Mouse (Mus musculus) myocyte (in vitro differentiated cells): Measurements from ENCODE around the gene Uchl3. TPM values are rescaled to one million over a fixed set of nuclear protein-coding genes. Genes with fewer than 3 reads are reported as not detected.

Experiments
- H3K27me3 ChIP-seq: one replicate; pipeline ENCODE4 v1.6.1; 2011; ENCODE audit not compliant: control insufficient read depth, insufficient read depth, insufficient read length
- H3K36me3 ChIP-seq: one replicate; pipeline ENCODE4 v1.6.1; 2011; ENCODE audit not compliant: control insufficient read depth, insufficient read depth
- H3K4me2 ChIP-seq: one replicate; pipeline ENCODE4 v1.6.1; 2011; ENCODE audit warnings: low read depth, control low read depth
- H3K4me3 ChIP-seq: one replicate; pipeline ENCODE4 v1.5.1; 2011; ENCODE audit warnings: mild to moderate bottlenecking, control low read depth, moderate library complexity
- H3K79me2 ChIP-seq: one replicate; pipeline ENCODE4 v1.6.1; 2011; ENCODE audit not compliant: control insufficient read depth, insufficient read depth
- H3ac ChIP-seq: one replicate; pipeline ENCODE4 v1.6.1; 2011; ENCODE audit not compliant: control insufficient read depth, insufficient read length
- CEBPB ChIP-seq: IDR thresholded peaks from 2 replicates; pipeline ENCODE4 v1.6.1; 2011; ENCODE audit warnings: mild to moderate bottlenecking, moderate library complexity; ENCODE audit not compliant: poor library complexity, insufficient read depth, severe bottlenecking
- E2F4 ChIP-seq: IDR thresholded peaks from one replicate; pipeline ENCODE4 v1.6.1; 2011; ENCODE audit warnings: mild to moderate bottlenecking, control low read depth, moderate library complexity; ENCODE audit not compliant: insufficient read depth
- MAX ChIP-seq: IDR thresholded peaks from one replicate; pipeline ENCODE4 v1.6.1; 2011; ENCODE audit warnings: low read depth, mild to moderate bottlenecking, control low read depth
- MYOD1 ChIP-seq, 3 experiments: IDR thresholded peaks; one replicate each; pipeline ENCODE4 v1.6.1; 2011; ENCODE audit warnings: control low read depth in 2 of 3, low read depth in 2 of 3, mild to moderate bottlenecking in 2 of 3, moderate library complexity in 1 of 3; ENCODE audit not compliant: insufficient read length in 2 of 3, control insufficient read depth in 1 of 3
- MYOG ChIP-seq, 3 experiments: IDR thresholded peaks; one replicate each; pipeline ENCODE4 v1.6.1; 2011; ENCODE audit warnings: control low read depth in 2 of 3, low read depth in 2 of 3, mild to moderate bottlenecking in 2 of 3; ENCODE audit not compliant: insufficient read length in 2 of 3, control insufficient read depth in 1 of 3, insufficient read depth in 1 of 3
- POLR2A ChIP-seq: IDR thresholded peaks from one replicate; pipeline ENCODE4 v1.6.1; 2011; ENCODE audit warnings: low read depth, mild to moderate bottlenecking, control low read depth, moderate library complexity; ENCODE audit not compliant: insufficient read length
- POLR2AphosphoS2 ChIP-seq: IDR thresholded peaks from one replicate; pipeline ENCODE4 v1.6.1; 2011; ENCODE audit warnings: low read depth, control low read depth; ENCODE audit not compliant: insufficient read length
- REST ChIP-seq: IDR thresholded peaks from one replicate; pipeline ENCODE4 v1.6.1; 2011; ENCODE audit warnings: mild to moderate bottlenecking, control low read depth, moderate library complexity; ENCODE audit not compliant: insufficient read depth, insufficient read length
- SRF ChIP-seq: IDR thresholded peaks from one replicate; pipeline ENCODE4 v1.6.1; 2011; ENCODE audit warnings: low read depth; ENCODE audit not compliant: control insufficient read depth, insufficient read length
- TCF12 ChIP-seq: IDR thresholded peaks from one replicate; pipeline ENCODE4 v1.6.1; 2011; ENCODE audit warnings: mild to moderate bottlenecking, control low read depth; ENCODE audit not compliant: poor library complexity, insufficient read depth, severe bottlenecking
- TCF3 ChIP-seq: IDR thresholded peaks from one replicate; pipeline ENCODE4 v1.6.1; 2011; ENCODE audit warnings: low read depth, control low read depth; ENCODE audit not compliant: insufficient read length
- USF1 ChIP-seq: IDR thresholded peaks from one replicate; pipeline ENCODE4 v1.6.1; 2011; ENCODE audit warnings: low read depth, mild to moderate bottlenecking, control low read depth, moderate library complexity
- polyA plus RNA-seq: library from polyadenylated mRNA; unstranded; fragments of >200 nt; fragmentation: generic; extraction: Trizol; gene quantifications from one replicate; pipeline ENCODE4 v1.2.1, GENCODE M21; 2012; ENCODE audit warnings: missing spikeins

Gene Uchl3
- polyA plus RNA-seq, 1 experiment, result 29.4 TPM

GRCm38 (mm10) chr14:101652571-101652970, 1.2 kb upstream of the Uchl3 start:
- Histone ChIP-seq H3K4me3 (no peak overlapping the region), H3K36me3 (no peaks in the 10 kb centered on the region), H3K4me2 (no peak overlapping the region), H3K27me3 (peaks cover 8% of the 10 kb centered on the region), H3K79me2 (no peaks in the 10 kb centered on the region), H3ac (no peak overlapping the region)
- TF ChIP-seq TCF3, result no peak
- TF ChIP-seq MYOD1 (IDR thresholded peaks at IDR 0.05; ENCODE audit: control insufficient read depth in 1 of 3, insufficient read length in 2 of 3, low read depth in 2 of 3), result no peak
- TF ChIP-seq TCF12, result no peak
- TF ChIP-seq CEBPB, result no peak
- no peak for TF ChIP-seq MAX
- TF ChIP-seq E2F4, result no peak
- no peak for TF ChIP-seq USF1
- no peak for TF ChIP-seq POLR2AphosphoS2
- no peak for TF ChIP-seq POLR2A
- no peak for TF ChIP-seq SRF
- TF ChIP-seq REST, result no peak
- no peak for TF ChIP-seq MYOG (IDR thresholded peaks at IDR 0.05; ENCODE audit: control insufficient read depth in 1 of 3, insufficient read depth in 1 of 3, insufficient read length in 2 of 3, low read depth in 2 of 3)

DNA sequence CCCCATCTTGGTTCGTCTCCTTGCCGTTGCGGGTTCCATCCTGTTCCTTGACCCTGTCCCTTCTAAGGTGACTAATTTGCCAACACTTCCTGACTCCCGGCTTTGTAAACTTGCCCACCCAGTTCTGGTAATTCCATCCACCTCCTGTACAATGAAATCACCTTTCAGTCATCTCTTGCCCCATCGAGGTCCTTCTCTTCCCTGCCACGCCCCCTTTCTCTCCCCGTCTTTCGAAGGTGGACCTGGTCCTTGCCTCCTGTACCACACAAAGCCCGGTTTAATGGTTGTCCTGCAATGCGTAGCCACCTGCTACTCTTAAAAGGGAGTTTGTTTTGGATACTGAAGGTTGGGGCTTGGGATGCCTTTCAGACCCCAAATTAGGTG, 751 bp downstream of the Uchl3 start:
- TF ChIP-seq REST, result no peak
- no peak for TF ChIP-seq MYOD1 (IDR thresholded peaks at IDR 0.05; ENCODE audit: control insufficient read depth in 1 of 3, insufficient read length in 2 of 3, low read depth in 2 of 3)
- TF ChIP-seq MAX, result no peak
- Histone ChIP-seq H3K36me3 (no peaks in the 10 kb centered on the region), H3K27me3 (peaks cover 8% of the 10 kb centered on the region)

DNA sequence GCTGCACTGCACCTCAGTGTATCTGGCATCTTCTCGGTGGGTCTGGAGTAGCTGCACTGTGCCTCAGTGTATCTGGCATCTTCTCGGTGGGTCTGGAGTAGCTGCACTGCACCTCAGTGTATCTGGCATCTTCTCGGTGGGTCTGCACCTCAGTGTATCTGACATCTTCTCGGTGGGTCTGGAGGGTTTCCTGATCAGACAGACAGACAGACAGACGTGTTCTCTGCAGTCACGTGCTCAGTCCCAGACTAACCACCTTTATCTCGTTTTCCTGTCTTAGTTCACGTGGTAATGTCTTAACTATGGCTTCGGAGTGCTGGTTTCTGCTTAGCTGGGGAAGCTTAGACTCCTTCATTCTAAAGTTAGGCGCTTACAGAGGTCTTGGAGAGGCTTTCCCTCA, 2.5 kb downstream of the Uchl3 start:
- Histone ChIP-seq H3K79me2 (no peaks in the 10 kb centered on the region), H3K4me2 (no peak overlapping the region), H3K27me3 (no peaks in the 10 kb centered on the region), H3ac (no peak overlapping the region), H3K4me3 (no peak overlapping the region), H3K36me3 (no peaks in the 10 kb centered on the region)
- TF ChIP-seq TCF12, result no peak
- TF ChIP-seq USF1, result no peak
- TF ChIP-seq MYOG (IDR thresholded peaks at IDR 0.05; ENCODE audit: control insufficient read depth in 1 of 3, insufficient read depth in 1 of 3, insufficient read length in 2 of 3, low read depth in 2 of 3), result no peak
- TF ChIP-seq CEBPB, result no peak
- no peak for TF ChIP-seq REST

More for the DNA sequence above, 751 bp downstream of the Uchl3 start:
- H3K4me3 ChIP-seq, result peak overlapping the region; percentile 33
- H3K4me2 ChIP-seq, result peak overlapping the region; percentile 80
- peak overlapping the region; percentile 21 for H3ac ChIP-seq
- H3K79me2 ChIP-seq, result no peaks in the 10 kb centered on the region

GRCm38 (mm10) chr14:101661654-101662412, 8.1 kb downstream of the Uchl3 start:
- Histone ChIP-seq H3K27me3 (no peaks in the 10 kb centered on the region), H3ac (no peak overlapping the region), H3K4me3 (no peak overlapping the region), H3K4me2 (no peak overlapping the region), H3K79me2 (no peaks in the 10 kb centered on the region), H3K36me3 (no peaks in the 10 kb centered on the region)
- TF ChIP-seq CEBPB (peak; percentile 25; the same call in 1 of the 2 replicates), TCF3 (no peak), MAX (no peak), REST (no peak), MYOD1 (IDR thresholded peaks at IDR 0.05; ENCODE audit: control insufficient read depth in 1 of 3, insufficient read length in 2 of 3, low read depth in 2 of 3) (peak in 1 of 3 experiments; percentile 29), POLR2AphosphoS2 (no peak), SRF (no peak)

DNA sequence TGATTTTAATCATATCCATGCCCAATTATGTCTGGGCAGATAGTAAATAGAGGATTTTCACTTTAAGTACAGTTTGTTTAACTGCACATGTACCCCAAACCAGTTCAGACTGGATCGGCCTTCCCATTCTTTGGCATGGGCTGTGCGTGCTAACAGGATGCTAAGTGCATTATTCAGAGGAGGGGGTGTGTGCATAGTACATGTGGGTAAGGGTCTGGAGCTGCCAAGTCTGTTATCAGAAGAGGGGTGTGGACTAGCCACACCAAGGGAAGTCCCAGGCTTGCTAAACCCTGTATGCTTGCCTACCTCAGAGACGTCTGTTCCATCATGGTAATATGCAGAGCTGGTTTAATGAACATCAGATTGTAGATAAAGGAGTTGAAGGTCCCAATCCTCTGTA, 10.5 kb downstream of the Uchl3 start:
- TF ChIP-seq USF1 (no peak), TCF3 (no peak), CEBPB (no peak), MYOD1 (IDR thresholded peaks at IDR 0.05; ENCODE audit: control insufficient read depth in 1 of 3, insufficient read length in 2 of 3, low read depth in 2 of 3) (no peak), MYOG (IDR thresholded peaks at IDR 0.05; ENCODE audit: control insufficient read depth in 1 of 3, insufficient read depth in 1 of 3, insufficient read length in 2 of 3, low read depth in 2 of 3) (no peak), E2F4 (no peak), POLR2A (no peak), POLR2AphosphoS2 (no peak), SRF (no peak), TCF12 (no peak), REST (no peak), MAX (no peak)
- no peak overlapping the region for H3K4me3 ChIP-seq
- H3K36me3 ChIP-seq, result peaks cover 9% of the 10 kb centered on the region
- no peak overlapping the region for H3K4me2 ChIP-seq
- H3K79me2 ChIP-seq, result no peaks in the 10 kb centered on the region
- no peak overlapping the region for H3ac ChIP-seq
- no peaks in the 10 kb centered on the region for H3K27me3 ChIP-seq
